Mouse (Mus musculus) heart, embryonic 15.5 days (tissue): ENCODE results near the gene Taok2. TPM values are rescaled to one million over a fixed set of nuclear protein-coding genes. Genes with fewer than 3 reads are reported as not detected.

ENCODE experiments used
- ATAC-seq: fragments of 200-750 bp; cut with Nextera tagmentation; replicated peaks from 2 replicates; pipeline ENCODE4 v1.8.0; 2017; ENCODE audit warnings: low read depth, moderate TSS enrichment; ENCODE audit not compliant: insufficient number of reproducible peaks, insufficient read depth, low FRiP score
- H3K27ac ChIP-seq: fragments of 300-500 bp; sonication (generic); 2 replicates; pipeline ENCODE4 v1.5.1; 2015; ENCODE audit warnings: mild to moderate bottlenecking, inconsistent platforms
- H3K27me3 ChIP-seq: fragments of 300-500 bp; sonication (generic); 2 replicates; pipeline ENCODE4 v1.6.1; 2015; ENCODE audit warnings: inconsistent platforms
- H3K36me3 ChIP-seq: fragments of 300-500 bp; sonication (generic); 2 replicates; pipeline ENCODE4 v1.6.1; 2015; ENCODE audit warnings: mild to moderate bottlenecking, inconsistent platforms
- H3K4me1 ChIP-seq: fragments of 300-500 bp; sonication (generic); replicated peaks from 2 replicates; pipeline ENCODE4 v1.6.1; 2015; ENCODE audit warnings: inconsistent platforms
- H3K4me2 ChIP-seq: fragments of 300-500 bp; sonication (generic); 2 replicates; pipeline ENCODE4 v1.6.1; 2015; ENCODE audit warnings: inconsistent platforms, mild to moderate bottlenecking, moderate library complexity
- H3K4me3 ChIP-seq: fragments of 300-500 bp; sonication (generic); 2 replicates; pipeline ENCODE4 v1.5.1; 2015; ENCODE audit warnings: mild to moderate bottlenecking, inconsistent platforms
- H3K9ac ChIP-seq: fragments of 300-500 bp; sonication (generic); 2 replicates; pipeline ENCODE4 v1.6.1; 2015; ENCODE audit warnings: mild to moderate bottlenecking, inconsistent platforms
- H3K9me3 ChIP-seq: fragments of 300-500 bp; sonication (generic); replicated peaks from 2 replicates; pipeline ENCODE4 v1.6.1; 2016; ENCODE audit warnings: inconsistent platforms
- WGBS: fragments of 180-500 bp; shearing (Covaris S2); methylation state at CpG from one replicate; pipeline ENCODE4 v1.1.7; 2015; ENCODE audit warnings: mixed read lengths; 5-methylcytosine and 5-hydroxymethylcytosine counted together
- polyA plus RNA-seq: library from polyadenylated mRNA; unstranded; fragments of >200 nt; fragmentation: Nextera tagmentation; extraction: Ambion mirVana; gene quantifications from 2 replicates; pipeline ENCODE4 v1.2.1, GENCODE M21; 2015

Gene Taok2
- polyA plus RNA-seq, 1 experiment from 2014 or later, result 29.0 TPM

DNA sequence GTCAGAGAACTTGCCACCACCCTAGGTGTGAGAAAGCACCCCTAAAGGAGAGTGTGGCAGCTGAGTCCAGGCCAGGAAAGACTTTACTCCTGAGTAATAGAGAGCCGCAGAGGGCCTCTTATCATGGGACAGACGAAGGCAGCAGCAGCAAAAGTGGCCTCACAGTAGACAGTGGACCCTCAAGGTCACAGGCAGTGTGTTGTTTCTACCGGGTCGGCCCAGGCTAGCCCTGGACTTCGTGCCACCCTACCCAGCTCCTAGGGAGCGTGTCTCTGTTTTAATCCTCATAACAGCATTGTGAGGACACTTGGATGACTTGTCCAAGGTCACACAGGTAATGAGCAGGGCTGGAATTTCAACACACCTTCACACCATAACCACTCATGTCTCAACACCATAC lies 34.3 kb downstream of the Taok2 start:
- WGBS, result 59% methylated on average over 6 of the region's 6 CpGs
- H3K9ac ChIP-seq, result no peak overlapping the region
- H3K9me3 ChIP-seq, result no peaks in the 10 kb centered on the region
- no peak overlapping the region for H3K27ac ChIP-seq
- peaks cover 19% of the 10 kb centered on the region for H3K4me1 ChIP-seq
- H3K4me2 ChIP-seq, result no peak overlapping the region
- H3K4me3 ChIP-seq, result no peak overlapping the region
- no peak for ATAC-seq
- peaks cover 37% of the 10 kb centered on the region for H3K27me3 ChIP-seq
- peaks cover 30% of the 10 kb centered on the region for H3K36me3 ChIP-seq

DNA sequence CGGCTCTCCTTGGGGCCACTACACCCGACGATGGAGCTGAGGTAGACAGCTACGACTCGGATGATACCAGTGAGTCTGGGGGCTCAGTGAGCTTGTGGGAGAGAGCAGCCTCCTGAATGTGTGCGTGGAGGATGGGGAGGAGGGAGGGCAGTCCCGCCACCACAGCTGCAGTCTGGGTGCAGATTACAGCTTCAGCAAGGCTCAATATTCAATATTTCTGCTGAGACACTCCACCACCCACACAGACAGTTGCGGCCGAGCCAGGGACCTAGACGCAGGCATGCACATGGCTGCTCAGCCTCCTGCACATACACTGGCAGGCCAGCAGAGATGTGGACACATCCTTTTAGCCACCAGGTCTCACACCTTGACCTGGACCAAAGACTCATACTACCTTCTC lies 35.7 kb downstream of the Taok2 start:
- Histone ChIP-seq H3K4me3 (peak overlapping the region; percentile 50; the same call in 1 of the 2 replicates), H3K4me2 (0 out of 2 replicates have a peak overlapping the region, but pooled peaks have one; percentile 97), H3K9ac (no peak overlapping the region), H3K4me1 (peaks cover 19% of the 10 kb centered on the region), H3K9me3 (no peaks in the 10 kb centered on the region), H3K27ac (no peak overlapping the region), H3K36me3 (peaks cover 24% of the 10 kb centered on the region), H3K27me3 (peaks cover 37% of the 10 kb centered on the region)
- ATAC-seq, result no peak
- WGBS, result 28% methylated on average over 10 of the region's 10 CpGs

DNA sequence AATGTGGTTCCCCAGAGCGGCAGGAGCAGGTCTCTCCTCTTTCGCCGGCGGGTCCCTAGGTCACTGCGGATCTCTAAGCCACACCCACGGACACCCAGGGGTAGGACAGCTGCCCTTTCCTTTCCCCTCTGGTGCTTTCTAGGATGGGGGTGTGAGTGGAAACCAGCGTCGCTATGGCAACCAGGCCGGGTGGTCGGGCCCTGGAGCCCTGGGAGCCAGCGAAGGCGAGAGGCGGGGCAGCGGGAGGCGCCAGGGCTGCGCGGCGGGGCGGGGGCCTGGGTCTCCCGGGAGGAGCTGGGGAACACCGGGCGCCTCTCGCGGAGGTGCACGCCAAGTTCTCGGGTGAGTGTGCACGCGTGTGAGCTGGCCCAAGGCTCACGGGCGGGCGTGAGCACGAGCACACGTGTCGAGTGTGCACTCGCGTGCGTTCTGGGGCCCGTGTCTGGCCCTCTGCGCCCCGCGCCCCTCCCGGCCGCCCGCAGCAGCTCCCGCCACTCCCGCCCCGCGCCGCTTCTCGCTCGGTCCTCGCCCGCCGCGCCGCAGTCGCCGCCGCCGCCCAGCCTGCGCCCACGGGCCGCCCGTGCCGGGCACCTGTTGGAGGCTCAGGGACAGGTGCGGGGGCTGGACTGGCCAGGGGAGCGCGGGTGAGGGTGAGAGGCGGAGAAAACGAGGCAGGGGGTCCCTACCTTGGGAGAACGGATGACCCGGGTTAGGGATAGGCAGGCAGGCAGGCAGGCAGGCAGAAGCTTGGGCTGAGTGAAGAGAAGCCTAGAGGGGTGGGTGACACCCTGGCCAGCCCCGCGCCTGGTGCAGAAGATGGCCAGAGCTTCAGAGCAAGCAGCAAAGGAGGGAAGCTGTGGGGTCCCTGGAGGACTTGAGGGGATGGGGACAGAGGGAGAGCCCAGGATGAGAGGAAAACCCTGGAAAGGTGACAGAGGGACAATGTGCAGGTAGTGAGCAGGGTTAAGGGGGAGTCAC lies 36.8 kb downstream of the Taok2 start:
- H3K4me2 ChIP-seq, result peak overlapping the region; percentile 97
- peaks cover 13% of the 10 kb centered on the region for H3K36me3 ChIP-seq
- peaks cover 19% of the 10 kb centered on the region for H3K4me1 ChIP-seq
- 2% methylated on average over 72 of the region's 74 CpGs for WGBS
- no peaks in the 10 kb centered on the region for H3K9me3 ChIP-seq
- peak overlapping the region; percentile 50 for H3K4me3 ChIP-seq
- no peak; the same call in 1 of the 2 replicates for ATAC-seq
- H3K27ac ChIP-seq, result no peak overlapping the region
- H3K9ac ChIP-seq, result peak overlapping the region; percentile 59
- H3K27me3 ChIP-seq, result peaks cover 37% of the 10 kb centered on the region

DNA sequence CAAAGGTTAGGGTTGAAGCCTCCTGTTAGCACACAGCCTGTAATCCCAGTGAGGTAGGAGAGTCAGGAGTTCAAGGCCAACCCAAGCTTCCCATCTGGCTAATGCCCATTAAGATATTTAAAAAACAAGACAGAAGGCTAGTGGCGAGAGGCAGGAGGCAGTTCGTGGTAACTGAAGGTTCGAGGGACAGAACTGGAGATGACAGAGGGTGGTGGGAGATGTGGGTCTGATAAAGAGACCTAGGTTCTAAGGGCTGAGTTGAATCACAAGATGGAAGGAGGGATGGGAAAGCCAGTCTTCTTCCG lies 37.4 kb downstream of the Taok2 start, which contains the start of gene Doc2a:
TSS of gene Doc2a (plus strand) at position 301 of the 305 bp plus-strand sequence.
- peaks cover 37% of the 10 kb centered on the region for H3K27me3 ChIP-seq
- no peaks in the 10 kb centered on the region for H3K9me3 ChIP-seq
- H3K4me1 ChIP-seq, result peaks cover 19% of the 10 kb centered on the region
- peak within 1 kb of the TSS; percentile 59 for H3K9ac ChIP-seq
- H3K4me3 ChIP-seq, result peak within 1 kb of the TSS; percentile 50
- H3K36me3 ChIP-seq, result peaks cover 6% of the 10 kb centered on the region
- H3K4me2 ChIP-seq, result peak within 1 kb of the TSS; percentile 97
- H3K27ac ChIP-seq, result no peak within 1 kb of the TSS
- WGBS, result 37% methylated on average over 4 of the region's 4 CpGs
- ATAC-seq, result no peak

DNA sequence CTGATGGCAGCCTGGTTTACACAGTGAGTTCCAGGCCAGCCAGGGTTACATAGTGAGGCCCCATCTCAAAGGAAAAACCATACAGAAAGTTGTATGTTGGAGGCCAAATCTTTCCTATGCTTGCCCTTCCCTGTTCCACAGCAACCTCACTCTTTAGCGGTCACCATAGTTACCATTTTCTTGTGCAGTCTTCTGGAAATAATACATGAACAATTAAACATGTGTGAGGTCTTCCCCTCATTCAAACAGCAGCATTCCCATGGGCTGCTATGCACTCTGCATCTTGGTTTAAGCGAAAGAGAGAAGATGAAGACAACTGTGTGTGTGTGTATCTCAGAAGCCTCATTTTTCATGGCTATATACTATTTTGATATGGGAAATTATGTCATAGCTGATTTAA lies 39.0 kb downstream of the Taok2 start:
- WGBS, result 91% methylated on average over 2 of the region's 2 CpGs
- no peak for ATAC-seq
- peaks cover 37% of the 10 kb centered on the region for H3K27me3 ChIP-seq

DNA sequence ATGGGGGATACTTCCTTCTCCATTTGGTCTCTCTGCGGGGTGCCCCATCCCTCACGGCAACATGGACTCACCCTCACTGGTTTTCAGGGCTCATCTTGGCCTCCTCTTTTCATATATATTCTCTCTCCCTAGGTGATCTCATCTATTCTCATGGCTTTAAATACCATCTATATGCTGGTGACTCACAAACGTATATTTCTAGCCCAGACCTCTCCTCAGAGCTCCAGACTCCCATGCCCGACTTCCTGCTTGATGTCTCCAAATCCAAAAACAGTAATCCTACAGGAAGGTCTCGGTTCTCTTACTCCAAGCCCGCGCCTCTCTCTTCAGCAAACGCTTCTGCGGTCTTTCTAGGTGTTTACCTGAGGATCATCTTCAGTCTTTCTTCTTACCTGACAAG lies 41.2 kb downstream of the Taok2 start:
- H3K4me3 ChIP-seq, result no peak overlapping the region
- no peak overlapping the region for H3K9ac ChIP-seq
- peaks cover 19% of the 10 kb centered on the region for H3K27me3 ChIP-seq
- H3K4me1 ChIP-seq, result peaks cover 13% of the 10 kb centered on the region
- WGBS, result 65% methylated on average over 9 of the region's 9 CpGs
- no peaks in the 10 kb centered on the region for H3K36me3 ChIP-seq
- H3K9me3 ChIP-seq, result no peaks in the 10 kb centered on the region; the same call in 1 of the 2 replicates
- no peak overlapping the region for H3K27ac ChIP-seq
- ATAC-seq, result no peak
- H3K4me2 ChIP-seq, result no peak overlapping the region

More for the DNA sequence above, 39.0 kb downstream of the Taok2 start:
- Histone ChIP-seq H3K9me3 (no peaks in the 10 kb centered on the region; the same call in 1 of the 2 replicates), H3K4me3 (no peak overlapping the region), H3K4me1 (peaks cover 19% of the 10 kb centered on the region), H3K9ac (no peak overlapping the region), H3K36me3 (no peaks in the 10 kb centered on the region), H3K4me2 (no peak overlapping the region), H3K27ac (no peak overlapping the region)

DNA sequence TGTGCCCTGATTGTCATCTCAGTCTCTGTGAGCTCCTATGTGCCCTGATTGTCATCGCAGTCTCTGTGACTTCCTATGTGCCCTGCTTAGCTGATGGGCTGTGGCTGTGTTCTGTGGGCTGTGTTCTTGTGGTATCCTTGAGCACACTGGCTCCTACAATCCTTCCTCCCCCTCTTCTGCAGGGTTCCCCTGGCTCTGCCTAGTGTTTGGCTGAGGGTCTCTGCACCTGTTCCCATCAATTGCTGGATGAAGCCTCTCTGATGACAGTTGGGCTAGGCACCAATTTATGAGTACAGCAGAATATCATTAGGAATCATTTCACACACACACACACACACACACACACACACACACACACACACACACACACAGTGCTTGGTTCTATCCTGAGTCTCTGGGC lies 51.2 kb downstream of the Taok2 start:
- H3K27me3 ChIP-seq, result peaks cover 19% of the 10 kb centered on the region
- 83% methylated on average over 1 of the region's 1 CpGs for WGBS
- no peak overlapping the region for H3K27ac ChIP-seq
- no peak overlapping the region for H3K4me2 ChIP-seq
- no peak overlapping the region for H3K4me3 ChIP-seq
- H3K36me3 ChIP-seq, result no peaks in the 10 kb centered on the region
- H3K9me3 ChIP-seq, result no peaks in the 10 kb centered on the region
- H3K4me1 ChIP-seq, result peaks cover 5% of the 10 kb centered on the region
- ATAC-seq, result no peak
- H3K9ac ChIP-seq, result no peak overlapping the region

DNA sequence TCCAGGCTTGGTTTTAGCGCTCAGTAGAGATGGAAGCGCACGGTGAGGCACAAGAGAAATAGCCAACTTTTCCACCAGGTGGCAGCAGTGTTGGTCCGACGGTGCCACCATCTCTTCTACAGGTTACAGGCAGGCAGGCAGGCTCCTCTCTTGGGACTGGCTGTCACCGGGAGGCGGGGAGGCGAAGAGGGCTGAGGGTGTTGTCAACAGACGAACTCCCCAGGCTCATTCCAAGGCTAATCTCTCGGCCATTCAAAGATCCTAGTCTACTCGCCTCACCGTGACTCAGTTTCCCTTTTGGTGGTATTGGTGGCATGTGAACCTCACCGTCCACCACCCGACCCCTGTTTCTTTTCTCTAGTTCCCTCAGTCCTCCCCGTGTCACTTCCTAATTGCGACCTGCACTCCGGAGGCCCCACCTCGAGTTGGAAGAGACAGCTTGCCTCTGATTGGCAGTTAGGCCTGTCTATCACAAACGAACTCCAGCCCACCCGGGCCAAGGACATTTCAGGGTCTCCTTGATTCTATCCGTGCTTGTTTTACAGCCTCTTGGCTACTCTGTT lies 52.4 kb downstream of the Taok2 start:
- Histone ChIP-seq H3K4me2 (peak overlapping the region; percentile 60), H3K9ac (0 out of 2 replicates have a peak overlapping the region, but pooled peaks have one; percentile 19), H3K4me3 (peak overlapping the region; percentile 40), H3K9me3 (no peaks in the 10 kb centered on the region), H3K27me3 (peaks cover 26% of the 10 kb centered on the region), H3K4me1 (peaks cover 5% of the 10 kb centered on the region), H3K36me3 (no peaks in the 10 kb centered on the region), H3K27ac (no peak overlapping the region)
- peak; percentile 77 for ATAC-seq
- WGBS, result under 1% methylated on average over 21 of the region's 21 CpGs

DNA sequence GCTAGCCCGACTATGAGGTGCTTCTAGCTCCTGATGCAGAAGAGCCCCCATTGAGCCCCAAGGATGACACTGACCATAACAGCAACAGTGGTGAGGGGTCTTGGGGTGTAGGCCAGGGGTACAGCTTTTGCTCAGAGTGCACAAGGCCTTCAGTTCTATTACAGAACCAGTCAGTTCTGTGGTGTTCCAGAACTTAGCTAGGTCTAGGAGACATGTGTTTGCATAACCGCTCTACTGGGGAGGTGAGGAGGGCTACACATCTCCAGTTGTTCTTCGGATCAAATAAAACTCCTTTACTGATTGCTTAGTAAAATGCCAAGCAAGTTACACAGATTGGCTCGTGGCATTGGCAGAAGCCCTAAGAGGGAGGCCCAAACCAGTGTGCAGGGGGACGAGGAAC lies 53.0 kb downstream of the Taok2 start, which contains the start of gene 4930451I11Rik:
TSS of gene 4930451I11Rik (minus strand) at position 101 of the 400 bp plus-strand sequence.
- peak within 1 kb of the TSS; percentile 60 for H3K4me2 ChIP-seq
- ATAC-seq, result no peak
- peaks cover 26% of the 10 kb centered on the region for H3K27me3 ChIP-seq
- H3K9me3 ChIP-seq, result no peaks in the 10 kb centered on the region
- 60% methylated on average over 5 of the region's 5 CpGs for WGBS
- 0 out of 2 replicates have a peak within 1 kb of the TSS, but pooled peaks have one; percentile 19 for H3K9ac ChIP-seq
- H3K36me3 ChIP-seq, result no peaks in the 10 kb centered on the region
- H3K4me1 ChIP-seq, result peaks cover 5% of the 10 kb centered on the region
- H3K27ac ChIP-seq, result no peak within 1 kb of the TSS
- peak within 1 kb of the TSS; percentile 40 for H3K4me3 ChIP-seq

DNA sequence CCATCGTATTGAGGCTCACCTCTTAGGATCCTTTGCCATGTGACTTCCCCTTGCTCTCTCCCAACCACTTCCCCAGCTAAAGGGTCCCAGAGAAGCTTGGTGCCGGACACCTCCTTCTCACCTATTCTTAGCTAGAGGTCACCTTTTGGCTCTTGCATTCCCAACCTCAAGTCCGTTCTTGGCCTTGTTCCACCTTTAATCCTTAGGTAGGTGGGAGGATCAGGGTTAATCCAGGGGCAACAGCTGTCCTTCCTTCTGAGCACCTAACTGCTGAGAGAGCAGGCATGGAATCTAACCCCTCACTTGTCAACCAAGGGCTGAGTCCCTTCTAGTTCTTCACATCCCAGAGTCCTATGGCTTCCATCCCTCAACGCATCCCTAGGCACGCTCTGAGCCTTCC lies 58.6 kb downstream of the Taok2 start:
- 52% methylated on average over 5 of the region's 5 CpGs for WGBS
- peaks cover 10% of the 10 kb centered on the region for H3K4me1 ChIP-seq
- no peak overlapping the region for H3K27ac ChIP-seq
- H3K36me3 ChIP-seq, result no peaks in the 10 kb centered on the region
- H3K9ac ChIP-seq, result no peak overlapping the region
- no peak for ATAC-seq
- no peak overlapping the region for H3K4me2 ChIP-seq
- peaks cover 59% of the 10 kb centered on the region for H3K27me3 ChIP-seq
- no peak overlapping the region for H3K4me3 ChIP-seq
- H3K9me3 ChIP-seq, result no peaks in the 10 kb centered on the region

DNA sequence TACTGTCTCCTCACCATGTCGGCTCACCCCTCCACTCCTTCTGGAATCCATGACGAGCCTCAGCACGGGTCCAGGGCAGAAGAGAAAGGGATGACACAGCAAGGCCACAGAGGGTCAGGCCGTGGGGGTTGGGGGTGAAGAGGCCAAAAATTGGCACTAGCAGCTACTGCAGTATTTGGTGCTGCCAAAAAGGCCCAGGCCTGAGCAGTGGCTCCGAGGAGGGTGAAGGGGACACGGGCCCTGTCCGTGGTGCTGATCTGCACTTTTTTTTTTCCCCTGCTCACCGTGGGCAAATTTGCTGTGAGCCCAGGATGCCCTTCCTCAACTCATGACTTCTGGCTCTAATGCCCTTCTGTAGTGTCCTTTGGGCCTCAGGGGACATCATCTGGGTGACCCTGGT lies 59.1 kb downstream of the Taok2 start:
- no peaks in the 10 kb centered on the region for H3K36me3 ChIP-seq
- no peak overlapping the region for H3K4me3 ChIP-seq
- H3K27me3 ChIP-seq, result peaks cover 54% of the 10 kb centered on the region
- H3K27ac ChIP-seq, result no peak overlapping the region
- no peak overlapping the region for H3K4me2 ChIP-seq
- no peaks in the 10 kb centered on the region for H3K9me3 ChIP-seq
- no peak overlapping the region for H3K9ac ChIP-seq
- peaks cover 10% of the 10 kb centered on the region for H3K4me1 ChIP-seq
- no peak for ATAC-seq
- 22% methylated on average over 8 of the region's 8 CpGs for WGBS
